In genomic region chr11:42419791-42420633, GRCm38 (mm10) we compare ENCODE assay signal across 8 mouse cellular contexts. TPM values are rescaled to one million over a fixed set of nuclear protein-coding genes. Genes with fewer than 3 reads are reported as not detected.
DNase-seq lines count a peak whose midpoint lies in the region; ATAC-seq and TF ChIP-seq lines count a peak whose summit lies in the region.

No protein-coding gene starts in this region.

- H3K27me3 ChIP-seq in intestine, embryonic 14.5 days (replicated peaks; ENCODE audit: control insufficient read depth, insufficient read depth, low read length), result peaks cover 13% of the 10 kb centered on the region; the same call in 1 of the 2 replicates
- H3K27me3 ChIP-seq in liver, embryonic 14.5 days (ENCODE audit: control insufficient read depth, insufficient read depth, low read length), result no peaks in the 10 kb centered on the region
- no peaks in the 10 kb centered on the region; the same call in 1 of the 2 replicates for H3K27me3 ChIP-seq in small intestine, adult 2 months (ENCODE audit: control insufficient read depth, insufficient read depth, low read length)

- TF ChIP-seq EP300 in liver, embryonic 14.5 days (IDR thresholded peaks at IDR 0.05; ENCODE audit: low read depth), result no peak

- peak; percentile 63 for ATAC-seq in intestine, embryonic 14.5 days (replicated peaks; ENCODE audit: low FRiP score, low TSS enrichment, low read depth)
- ATAC-seq in liver, embryonic 14.5 days (ENCODE audit: insufficient read depth), result no peak

- no peak overlapping the region for H3K27ac ChIP-seq in embryonic fibroblast, embryonic 13.5 days (ENCODE audit: insufficient read depth, low read length)
- no peak overlapping the region for H3K27ac ChIP-seq in intestine, embryonic 14.5 days (ENCODE audit: low read depth)
- H3K27ac ChIP-seq in liver, embryonic 14.5 days, result no peak overlapping the region
- H3K27ac ChIP-seq in small intestine, adult 2 months (ENCODE audit: insufficient read depth, low read depth, low read length), result no peak overlapping the region

- peak overlapping the region; percentile 93 for H3K4me2 ChIP-seq in intestine, embryonic 14.5 days (ENCODE audit: low read length)
- peak overlapping the region; percentile 44 for H3K4me2 ChIP-seq in liver, embryonic 14.5 days (ENCODE audit: low read depth)

- peak overlapping the region; percentile 52 for H3K4me3 ChIP-seq in embryonic fibroblast, embryonic 13.5 days (ENCODE audit: insufficient read depth, low read length)
- H3K4me3 ChIP-seq in intestine, embryonic 14.5 days (ENCODE audit: low read depth, low read length), result peak overlapping the region; percentile 55
- H3K4me3 ChIP-seq in liver, embryonic 14.5 days (ENCODE audit: insufficient read depth in 1 of 2, low read depth in 2 of 2, low read length in 2 of 2), result peak overlapping the region in 1 of 2 experiments; percentile 21; a peak in 1 of 4 replicates
- H3K4me3 ChIP-seq in small intestine, adult 2 months (ENCODE audit: low read depth, low read length), result 0 out of 2 replicates have a peak overlapping the region, but pooled peaks have one; percentile 7

- H3K9ac ChIP-seq in intestine, embryonic 14.5 days (ENCODE audit: low read length), result peak overlapping the region; percentile 40
- H3K9ac ChIP-seq in liver, embryonic 14.5 days (replicated peaks), result no peak overlapping the region

- DNase-seq in adrenal gland, adult 2 months, result peak; percentile 10
- DNase-seq in adrenal gland, adult 18-20 months (ENCODE audit: low spot score in 2 of 2), result no peak
- peak; percentile 35 for DNase-seq in ZHBTc4 (ENCODE audit: low read depth, low spot score)
- peak; percentile 66 for DNase-seq in intestine, embryonic 14.5 days (ENCODE audit: low spot score)
- DNase-seq in liver, embryonic 14.5 days (ENCODE audit: low read depth in 3 of 3, low spot score in 3 of 3), result no peak
- no peak for DNase-seq in thymus, postnatal 4 days

- TF ChIP-seq POLR2A in embryonic fibroblast, embryonic 13.5 days (IDR thresholded peaks at IDR 0.05; ENCODE audit: low read depth, low read length), result no peak
- TF ChIP-seq POLR2A in small intestine, adult 2 months (IDR thresholded peaks at IDR 0.05; ENCODE audit: low read depth, low read length), result no peak

- no peaks in the 10 kb centered on the region for H3K9me3 ChIP-seq in intestine, embryonic 14.5 days (ENCODE audit: control insufficient read depth, low read length)
- H3K9me3 ChIP-seq in liver, embryonic 14.5 days (ENCODE audit: control insufficient read depth, low read length), result no peaks in the 10 kb centered on the region

- WGBS in intestine, embryonic 14.5 days, result under 1% methylated on average over 18 of the region's 40 CpGs
- under 1% methylated on average over 38 of the region's 40 CpGs for WGBS in liver, embryonic 14.5 days (ENCODE audit: insufficient replicate concordance)
- WGBS in small intestine, adult 2 months, result 1% methylated on average over 19 of the region's 40 CpGs

- no peaks in the 10 kb centered on the region for H3K36me3 ChIP-seq in intestine, embryonic 14.5 days (ENCODE audit: control insufficient read depth, insufficient read depth, low read length)
- no peaks in the 10 kb centered on the region for H3K36me3 ChIP-seq in liver, embryonic 14.5 days (replicated peaks; ENCODE audit: control insufficient read depth, insufficient read depth, low read depth)
- no peaks in the 10 kb centered on the region for H3K36me3 ChIP-seq in small intestine, adult 2 months (ENCODE audit: control insufficient read depth, insufficient read depth, low read length)

- H3K4me1 ChIP-seq in embryonic fibroblast, embryonic 13.5 days (ENCODE audit: control insufficient read depth, insufficient read depth, low read length), result no peaks in the 10 kb centered on the region
- no peaks in the 10 kb centered on the region for H3K4me1 ChIP-seq in intestine, embryonic 14.5 days (replicated peaks; ENCODE audit: control insufficient read depth, insufficient read depth, low read length)
- no peaks in the 10 kb centered on the region for H3K4me1 ChIP-seq in liver, embryonic 14.5 days (replicated peaks; ENCODE audit: control insufficient read depth in 2 of 2, insufficient read depth in 2 of 2, low read length in 1 of 2)
- H3K4me1 ChIP-seq in small intestine, adult 2 months (ENCODE audit: control insufficient read depth, insufficient read depth, insufficient read length, low read length), result no peaks in the 10 kb centered on the region

- no peak for TF ChIP-seq CTCF in embryonic fibroblast, embryonic 13.5 days (IDR thresholded peaks at IDR 0.05; ENCODE audit: borderline replicate concordance, insufficient read depth, low read length)
- no peak for TF ChIP-seq CTCF in liver, embryonic 14.5 days (IDR thresholded peaks at IDR 0.05; ENCODE audit: low read depth)
- no peak for TF ChIP-seq CTCF in small intestine, adult 2 months (IDR thresholded peaks at IDR 0.05; ENCODE audit: extremely low read depth, insufficient read length, insufficient replicate concordance, low read depth, low read length)

RNA-seq across cellular contexts. Expression of gene Gabrb2, which starts 0.5 kb away (rescaled TPM):
- under 1 TPM in 1 of 2 experiments, not detected in 1; 0.21 TPM for total RNA-seq in adrenal gland, adult 2 months (2021)
- polyA plus RNA-seq in adrenal gland, adult 2 months (2012; rRNA removed), result not detected in 2 replicates
- under 1 TPM in 1 of 2 experiments, not detected in 1; 0.10 TPM for total RNA-seq in adrenal gland, adult 18-20 months (2021)
- polyA plus RNA-seq in embryonic fibroblast, embryonic 13.5 days (2011; ENCODE audit: insufficient read length, low read depth, missing spikeins), result 0.84 and 1.3 TPM in 2 replicates
- 2.2 and 2.5 TPM in 2 replicates for polyA plus RNA-seq in intestine, embryonic 14.5 days (2014; fragmentation: Nextera tagmentation; extraction: Ambion mirVana)
- 0.02 TPM in 1 of 2 replicates, not detected in the other for polyA plus RNA-seq in liver, embryonic 14.5 days (2012; rRNA removed)
- polyA plus RNA-seq in liver, embryonic 14.5 days (2014; fragmentation: Nextera tagmentation; extraction: Ambion mirVana), result 0.03 TPM in 1 of 2 replicates, not detected in the other
- polyA plus RNA-seq in small intestine, adult 2 months (2012; rRNA removed), result not detected in 2 replicates

Comparison
In these comparisons a context has a peak if more than half of its experiments do, and no peak if none do; other contexts are left out.
1. DNase-seq: peak in adrenal gland, adult 2 months (single experiment), ZHBTc4 (single experiment) and intestine, embryonic 14.5 days (single experiment); none in adrenal gland, adult 18-20 months (0 of 2), liver, embryonic 14.5 days (0 of 3) and thymus, postnatal 4 days (single experiment).